Mouse (Mus musculus): ENCODE measurements around the gene Casp2. TPM values are rescaled to one million over a fixed set of nuclear protein-coding genes. Genes with fewer than 3 reads are reported as not detected.

Gene Casp2
- polyA plus RNA-seq, 1 experiment = 6.7 TPM

- Histone ChIP-seq H3K4me3 (no peak overlapping the region), H3K79me2 (ENCODE audit: control insufficient read depth, insufficient read depth) (no peaks in the 10 kb centered on the region)
- no peak for TF ChIP-seq USF1 (IDR thresholded peaks at IDR 0.05; ENCODE audit: low read depth)
- TF ChIP-seq POLR2A (IDR thresholded peaks at IDR 0.05; ENCODE audit: insufficient read length, low read depth) = no peak
- TF ChIP-seq MAX (IDR thresholded peaks at IDR 0.05; ENCODE audit: low read depth) = no peak
- TF ChIP-seq MYOD1 (IDR thresholded peaks at IDR 0.05; ENCODE audit: control insufficient read depth in 1 of 3, insufficient read length in 2 of 3, low read depth in 2 of 3) = no peak
- TF ChIP-seq MYOG (IDR thresholded peaks at IDR 0.05; ENCODE audit: control insufficient read depth in 1 of 3, insufficient read depth in 1 of 3, insufficient read length in 2 of 3, low read depth in 2 of 3) = no peak
- no peak for TF ChIP-seq CEBPB (IDR thresholded peaks at IDR 0.05; ENCODE audit: insufficient read depth, poor library complexity, severe bottlenecking)
- TF ChIP-seq REST (IDR thresholded peaks at IDR 0.05; ENCODE audit: insufficient read depth, insufficient read length) = no peak
- TF ChIP-seq TCF12 (IDR thresholded peaks at IDR 0.05; ENCODE audit: insufficient read depth, poor library complexity, severe bottlenecking) = no peak
- TF ChIP-seq E2F4 (IDR thresholded peaks at IDR 0.05; ENCODE audit: insufficient read depth) = no peak
- TF ChIP-seq POLR2AphosphoS2 (IDR thresholded peaks at IDR 0.05; ENCODE audit: insufficient read length, low read depth) = no peak
- no peak for TF ChIP-seq SRF (IDR thresholded peaks at IDR 0.05; ENCODE audit: control insufficient read depth, insufficient read length, low read depth)
- TF ChIP-seq TCF3 (IDR thresholded peaks at IDR 0.05; ENCODE audit: insufficient read length, low read depth) = no peak
Observed at GRCm38 (mm10) chr6:42227240-42228101, 37.3 kb upstream of the Casp2 start.

DNA sequence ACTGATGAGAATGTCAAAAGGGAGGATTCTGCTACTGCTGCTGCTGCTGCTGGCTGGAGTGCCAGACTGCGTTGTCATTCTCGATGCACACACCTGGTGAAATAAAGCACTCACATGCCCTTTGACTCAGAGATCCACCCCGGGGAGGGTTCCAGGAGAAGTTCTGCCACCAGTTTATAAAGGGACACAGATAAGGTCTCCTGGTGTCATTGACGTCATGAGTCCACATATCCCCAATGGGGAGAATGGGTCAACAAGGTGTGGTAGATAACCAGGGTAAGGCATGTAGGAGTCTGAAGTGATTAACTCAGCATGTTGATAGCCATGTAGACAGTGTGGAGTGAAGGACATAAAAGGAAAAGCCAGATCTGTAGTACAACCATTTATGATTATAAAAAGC lies 35.2 kb upstream of the Casp2 start:
- H3K36me3 ChIP-seq (ENCODE audit: control insufficient read depth, insufficient read depth) = no peaks in the 10 kb centered on the region
- no peak overlapping the region for H3K4me3 ChIP-seq
- H3ac ChIP-seq (ENCODE audit: control insufficient read depth, insufficient read length) = no peak overlapping the region
- H3K27me3 ChIP-seq (ENCODE audit: control insufficient read depth, insufficient read depth, insufficient read length) = no peaks in the 10 kb centered on the region
- no peaks in the 10 kb centered on the region for H3K79me2 ChIP-seq (ENCODE audit: control insufficient read depth, insufficient read depth)
- no peak overlapping the region for H3K4me2 ChIP-seq (ENCODE audit: low read depth)
- TF ChIP-seq POLR2AphosphoS2 (IDR thresholded peaks at IDR 0.05; ENCODE audit: insufficient read length, low read depth) (no peak), CEBPB (IDR thresholded peaks at IDR 0.05; ENCODE audit: insufficient read depth, poor library complexity, severe bottlenecking) (no peak), TCF3 (IDR thresholded peaks at IDR 0.05; ENCODE audit: insufficient read length, low read depth) (no peak), MYOD1 (IDR thresholded peaks at IDR 0.05; ENCODE audit: control insufficient read depth in 1 of 3, insufficient read length in 2 of 3, low read depth in 2 of 3) (no peak), USF1 (IDR thresholded peaks at IDR 0.05; ENCODE audit: low read depth) (no peak), E2F4 (IDR thresholded peaks at IDR 0.05; ENCODE audit: insufficient read depth) (no peak), REST (IDR thresholded peaks at IDR 0.05; ENCODE audit: insufficient read depth, insufficient read length) (no peak), POLR2A (IDR thresholded peaks at IDR 0.05; ENCODE audit: insufficient read length, low read depth) (no peak), MAX (IDR thresholded peaks at IDR 0.05; ENCODE audit: low read depth) (no peak), TCF12 (IDR thresholded peaks at IDR 0.05; ENCODE audit: insufficient read depth, poor library complexity, severe bottlenecking) (no peak), SRF (IDR thresholded peaks at IDR 0.05; ENCODE audit: control insufficient read depth, insufficient read length, low read depth) (no peak), MYOG (IDR thresholded peaks at IDR 0.05; ENCODE audit: control insufficient read depth in 1 of 3, insufficient read depth in 1 of 3, insufficient read length in 2 of 3, low read depth in 2 of 3) (no peak)

More at GRCm38 (mm10) chr6:42227240-42228101, 37.3 kb upstream of the Casp2 start:
- Histone ChIP-seq H3ac (ENCODE audit: control insufficient read depth, insufficient read length) (no peak overlapping the region), H3K27me3 (ENCODE audit: control insufficient read depth, insufficient read depth, insufficient read length) (no peaks in the 10 kb centered on the region), H3K36me3 (ENCODE audit: control insufficient read depth, insufficient read depth) (no peaks in the 10 kb centered on the region), H3K4me2 (ENCODE audit: low read depth) (peak overlapping the region; percentile 60)

GRCm38 (mm10) chr6:42231191-42231590 lies 33.6 kb upstream of the Casp2 start:
- no peak overlapping the region for H3K4me3 ChIP-seq

GRCm38 (mm10) chr6:42237276-42237805 lies 27.4 kb upstream of the Casp2 start:
- no peak overlapping the region for H3K4me3 ChIP-seq
- TF ChIP-seq REST (IDR thresholded peaks at IDR 0.05; ENCODE audit: insufficient read depth, insufficient read length) (no peak), CEBPB (IDR thresholded peaks at IDR 0.05; ENCODE audit: insufficient read depth, poor library complexity, severe bottlenecking) (no peak), SRF (IDR thresholded peaks at IDR 0.05; ENCODE audit: control insufficient read depth, insufficient read length, low read depth) (no peak), E2F4 (IDR thresholded peaks at IDR 0.05; ENCODE audit: insufficient read depth) (no peak), MAX (IDR thresholded peaks at IDR 0.05; ENCODE audit: low read depth) (no peak), TCF3 (IDR thresholded peaks at IDR 0.05; ENCODE audit: insufficient read length, low read depth) (no peak), TCF12 (IDR thresholded peaks at IDR 0.05; ENCODE audit: insufficient read depth, poor library complexity, severe bottlenecking) (no peak), MYOG (IDR thresholded peaks at IDR 0.05; ENCODE audit: control insufficient read depth in 1 of 3, insufficient read depth in 1 of 3, insufficient read length in 2 of 3, low read depth in 2 of 3) (no peak), USF1 (IDR thresholded peaks at IDR 0.05; ENCODE audit: low read depth) (no peak), POLR2A (IDR thresholded peaks at IDR 0.05; ENCODE audit: insufficient read length, low read depth) (no peak), POLR2AphosphoS2 (IDR thresholded peaks at IDR 0.05; ENCODE audit: insufficient read length, low read depth) (no peak), MYOD1 (IDR thresholded peaks at IDR 0.05; ENCODE audit: control insufficient read depth in 1 of 3, insufficient read length in 2 of 3, low read depth in 2 of 3) (no peak)

More at GRCm38 (mm10) chr6:42231191-42231590, 33.6 kb upstream of the Casp2 start:
- no peaks in the 10 kb centered on the region for H3K36me3 ChIP-seq (ENCODE audit: control insufficient read depth, insufficient read depth)
- H3K79me2 ChIP-seq (ENCODE audit: control insufficient read depth, insufficient read depth) = no peaks in the 10 kb centered on the region
- no peak overlapping the region for H3ac ChIP-seq (ENCODE audit: control insufficient read depth, insufficient read length)
- TF ChIP-seq REST (IDR thresholded peaks at IDR 0.05; ENCODE audit: insufficient read depth, insufficient read length) (no peak), MYOG (IDR thresholded peaks at IDR 0.05; ENCODE audit: control insufficient read depth in 1 of 3, insufficient read depth in 1 of 3, insufficient read length in 2 of 3, low read depth in 2 of 3) (no peak), TCF3 (IDR thresholded peaks at IDR 0.05; ENCODE audit: insufficient read length, low read depth) (no peak)
- H3K4me2 ChIP-seq (ENCODE audit: low read depth) = no peak overlapping the region
- H3K27me3 ChIP-seq (ENCODE audit: control insufficient read depth, insufficient read depth, insufficient read length) = no peaks in the 10 kb centered on the region

More at GRCm38 (mm10) chr6:42237276-42237805, 27.4 kb upstream of the Casp2 start:
- no peaks in the 10 kb centered on the region for H3K27me3 ChIP-seq (ENCODE audit: control insufficient read depth, insufficient read depth, insufficient read length)
- no peaks in the 10 kb centered on the region for H3K79me2 ChIP-seq (ENCODE audit: control insufficient read depth, insufficient read depth)
- H3K4me2 ChIP-seq (ENCODE audit: low read depth) = no peak overlapping the region
- no peaks in the 10 kb centered on the region for H3K36me3 ChIP-seq (ENCODE audit: control insufficient read depth, insufficient read depth)
- H3ac ChIP-seq (ENCODE audit: control insufficient read depth, insufficient read length) = no peak overlapping the region
